18 mouse cellular contexts compared by ENCODE assay signal in the genomic region with DNA sequence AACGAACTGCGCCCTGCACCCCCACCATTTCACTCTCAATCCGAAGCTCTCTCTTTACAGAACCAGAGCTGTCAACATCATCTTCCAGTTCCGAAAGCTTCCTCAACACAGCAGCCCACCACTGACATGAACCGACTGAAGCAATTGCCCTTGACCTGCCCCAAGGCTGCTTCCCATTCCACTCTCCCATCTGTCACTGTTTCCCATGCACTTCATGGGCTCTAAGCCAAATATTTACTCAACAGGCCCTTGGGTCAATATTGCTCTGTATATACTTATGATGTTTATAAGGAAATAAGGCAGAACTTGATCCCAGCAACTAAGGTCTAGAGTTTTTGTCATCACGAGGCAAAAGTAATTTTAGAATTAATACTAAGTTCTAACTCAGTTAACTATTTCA.
A peak's percentile ranks its signal among the peaks of the same experiment; 100 is the strongest.
DNase-seq lines count a peak whose midpoint lies in the region; ATAC-seq lines count a peak whose summit lies in the region.
"Had no signal": no experiment of that assay in that cellular context is flagged by ENCODE, and none has a peak within 500 bp of the region (broad histone marks: within the 10 kb centered on the region; RNA-seq: fewer than 3 reads in every experiment).

No protein-coding gene starts in this region.

- no peaks in the 10 kb centered on the region for H3K9me3 ChIP-seq in liver, embryonic 16.5 days (replicated peaks; ENCODE audit: control insufficient read depth, low read length)
- no peaks in the 10 kb centered on the region for H3K9me3 ChIP-seq in liver, embryonic 11.5 days (ENCODE audit: control insufficient read depth, low read length)
- no peaks in the 10 kb centered on the region for H3K9me3 ChIP-seq in stomach, embryonic 15.5 days
- H3K9me3 ChIP-seq: embryonic facial prominence, embryonic 15.5 days; forebrain, embryonic 13.5 days; limb, embryonic 10.5 days; neural tube, embryonic 13.5 days had no signal

- no peaks in the 10 kb centered on the region for H3K36me3 ChIP-seq in liver, embryonic 16.5 days (ENCODE audit: control insufficient read depth, insufficient read depth)
- no peaks in the 10 kb centered on the region for H3K36me3 ChIP-seq in liver, embryonic 11.5 days (ENCODE audit: control insufficient read depth, insufficient read depth, low read length)
- peaks cover 4% of the 10 kb centered on the region; the same call in 1 of the 2 replicates for H3K36me3 ChIP-seq in stomach, embryonic 15.5 days

- WGBS in liver, embryonic 16.5 days (ENCODE audit: insufficient replicate concordance), result 55% methylated on average over 6 of the region's 6 CpGs
- 71% methylated on average over 6 of the region's 6 CpGs for WGBS in liver, embryonic 11.5 days
- 40% methylated on average over 6 of the region's 6 CpGs for WGBS in stomach, embryonic 15.5 days

- no peaks in the 10 kb centered on the region for H3K4me1 ChIP-seq in liver, embryonic 16.5 days (ENCODE audit: control insufficient read depth, low read depth, low read length)
- no peaks in the 10 kb centered on the region for H3K4me1 ChIP-seq in liver, embryonic 11.5 days (replicated peaks; ENCODE audit: control insufficient read depth, insufficient read depth, low read length)
- H3K4me1 ChIP-seq in stomach, embryonic 15.5 days, result no peaks in the 10 kb centered on the region
- H3K4me1 ChIP-seq: embryonic facial prominence, embryonic 15.5 days; forebrain, embryonic 13.5 days; limb, embryonic 10.5 days had no signal

- no peak overlapping the region for H3K4me2 ChIP-seq in liver, embryonic 16.5 days (ENCODE audit: low read depth, low read length)
- H3K4me2 ChIP-seq in liver, embryonic 11.5 days, result no peak overlapping the region
- H3K4me2 ChIP-seq in stomach, embryonic 15.5 days, result no peak overlapping the region
- H3K4me2 ChIP-seq: embryonic facial prominence, embryonic 15.5 days; forebrain, embryonic 13.5 days; hindbrain, embryonic 14.5 days; neural tube, embryonic 13.5 days had no signal

- no peak overlapping the region for H3K4me3 ChIP-seq in liver, embryonic 16.5 days (ENCODE audit: low read depth, low read length)
- no peak overlapping the region for H3K4me3 ChIP-seq in liver, embryonic 11.5 days (ENCODE audit: low read depth, low read length)
- no peak overlapping the region for H3K4me3 ChIP-seq in stomach, embryonic 15.5 days (replicated peaks)
- H3K4me3 ChIP-seq: embryonic facial prominence, embryonic 15.5 days; forebrain, embryonic 13.5 days; limb, embryonic 10.5 days; neural tube, embryonic 13.5 days had no signal

- no peak overlapping the region for H3K9ac ChIP-seq in liver, embryonic 16.5 days (ENCODE audit: low read depth, low read length)
- no peak overlapping the region for H3K9ac ChIP-seq in liver, embryonic 11.5 days (ENCODE audit: low read depth, low read length)
- no peak overlapping the region for H3K9ac ChIP-seq in stomach, embryonic 15.5 days
- H3K9ac ChIP-seq: embryonic facial prominence, embryonic 15.5 days; forebrain, embryonic 13.5 days; hindbrain, embryonic 14.5 days; neural tube, embryonic 13.5 days had no signal

- H3K27ac ChIP-seq in liver, embryonic 16.5 days (ENCODE audit: low read length), result no peak overlapping the region
- H3K27ac ChIP-seq in liver, embryonic 11.5 days (ENCODE audit: low read depth, low read length), result no peak overlapping the region
- H3K27ac ChIP-seq in stomach, embryonic 15.5 days, result peak overlapping the region; percentile 54; the same call in 1 of the 2 replicates
- H3K27ac ChIP-seq: embryonic facial prominence, embryonic 15.5 days; forebrain, embryonic 13.5 days; hindbrain, embryonic 14.5 days; limb, embryonic 10.5 days; neural tube, embryonic 13.5 days had no signal

- ATAC-seq in liver, embryonic 16.5 days (ENCODE audit: low read depth), result peak; percentile 47
- no peak for ATAC-seq in liver, embryonic 11.5 days (replicated peaks; ENCODE audit: low FRiP score)
- peak; percentile 78 for ATAC-seq in stomach, embryonic 15.5 days (ENCODE audit: insufficient read depth, low FRiP score, low read depth)
- no peak for ATAC-seq in megakaryocyte, adult 5-6 weeks (ENCODE audit: poor library complexity, severe bottlenecking)
- ATAC-seq: activated CD4-positive, CD25-positive, alpha-beta regulatory T cell, adult 4 months; forebrain, embryonic 13.5 days had no signal

- peak; percentile 55 for DNase-seq in adrenal gland, adult 2 months
- DNase-seq in adrenal gland, postnatal 4 days (ENCODE audit: low spot score in 2 of 2), result no peak
- no peak for DNase-seq in liver, embryonic 11.5 days (ENCODE audit: low spot score)
- peak; percentile 18 for DNase-seq in embryo, embryonic 11 days
- DNase-seq in spleen, adult 18-20 months, result no peak
- DNase-seq: cerebellum, postnatal 25 days; layer of hippocampus, postnatal 36 days; thymus, adult 2 months had no signal

- H3K27me3 ChIP-seq in liver, embryonic 16.5 days (ENCODE audit: control insufficient read depth, insufficient read depth, low read depth, low read length), result no peaks in the 10 kb centered on the region
- H3K27me3 ChIP-seq in liver, embryonic 11.5 days (replicated peaks; ENCODE audit: control insufficient read depth, insufficient read depth, low read length), result no peaks in the 10 kb centered on the region
- H3K27me3 ChIP-seq in stomach, embryonic 15.5 days (replicated peaks), result no peaks in the 10 kb centered on the region
- H3K27me3 ChIP-seq: CH12.LX; embryonic facial prominence, embryonic 15.5 days; forebrain, embryonic 13.5 days; neural tube, embryonic 13.5 days had no signal

Comparison
In these comparisons a context has a peak if more than half of its experiments do, and no peak if none do; other contexts are left out.
1. DNase-seq: peak in adrenal gland, adult 2 months (single experiment) and embryo, embryonic 11 days (single experiment); none in adrenal gland, postnatal 4 days (0 of 2), liver, embryonic 11.5 days (single experiment) and spleen, adult 18-20 months (0 of 2).
2. ATAC-seq: peak in liver, embryonic 16.5 days (single experiment) and stomach, embryonic 15.5 days (single experiment); none in liver, embryonic 11.5 days (single experiment) and megakaryocyte, adult 5-6 weeks (single experiment).